Mouse (Mus musculus): ENCODE measurements around the gene Uaca.

Gene Uaca

DNA sequence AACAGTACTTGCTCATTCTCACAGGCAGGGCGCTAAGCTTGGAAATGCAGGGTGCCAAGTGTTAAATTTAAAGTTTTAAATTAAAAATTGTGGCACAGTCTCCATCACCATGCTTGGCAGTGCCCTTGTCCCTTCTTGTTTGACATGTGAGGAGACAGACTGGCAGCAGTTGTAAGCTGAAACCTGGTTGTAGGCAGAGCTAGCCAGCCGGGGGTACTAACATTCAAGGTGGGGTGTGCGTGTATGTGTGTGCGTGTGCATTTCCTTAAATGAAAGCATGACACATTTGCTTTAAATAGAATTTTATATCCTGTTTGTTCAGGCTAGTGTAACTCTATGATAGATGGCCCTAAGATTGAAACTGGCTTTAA is 42.7 kb downstream of the Uaca start:
- DNase-seq (ENCODE audit: low spot score in 2 of 2): no peak

DNA sequence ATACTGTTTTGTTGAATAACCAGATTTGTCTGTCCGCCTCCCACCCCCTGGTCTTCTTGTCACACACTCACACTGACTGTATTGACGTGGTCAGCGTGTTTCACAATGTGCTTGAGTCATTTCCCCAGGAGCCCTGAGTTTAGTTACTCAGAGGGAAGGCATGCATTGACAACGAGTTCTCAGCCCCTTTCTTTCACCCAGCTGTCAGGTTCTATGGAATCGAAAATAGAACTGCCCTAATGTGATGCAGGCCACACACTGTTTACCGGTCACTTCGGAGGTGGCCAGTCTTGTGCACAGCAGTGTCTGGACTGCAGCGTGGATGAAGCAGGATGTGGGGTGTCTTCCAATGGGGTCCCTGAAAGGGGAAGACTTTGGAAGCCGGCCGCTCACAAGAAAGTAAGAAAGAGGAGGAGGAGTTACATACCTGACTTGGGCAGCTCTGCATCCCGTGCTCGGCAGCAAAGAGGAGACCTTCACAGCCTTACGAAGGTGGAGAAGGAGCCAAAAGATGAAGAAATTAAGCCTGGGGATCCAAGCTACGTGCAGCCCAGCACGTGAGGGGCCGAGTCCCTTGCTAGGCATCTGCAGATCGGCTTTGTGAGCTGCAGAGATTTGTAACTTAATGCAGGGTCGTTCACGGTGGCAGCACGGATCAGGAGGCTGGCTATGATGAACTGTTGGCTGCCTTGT is 43.3 kb downstream of the Uaca start:
- peak; percentile 42 to 67 for DNase-seq (ENCODE audit: low spot score in 2 of 2)

DNA sequence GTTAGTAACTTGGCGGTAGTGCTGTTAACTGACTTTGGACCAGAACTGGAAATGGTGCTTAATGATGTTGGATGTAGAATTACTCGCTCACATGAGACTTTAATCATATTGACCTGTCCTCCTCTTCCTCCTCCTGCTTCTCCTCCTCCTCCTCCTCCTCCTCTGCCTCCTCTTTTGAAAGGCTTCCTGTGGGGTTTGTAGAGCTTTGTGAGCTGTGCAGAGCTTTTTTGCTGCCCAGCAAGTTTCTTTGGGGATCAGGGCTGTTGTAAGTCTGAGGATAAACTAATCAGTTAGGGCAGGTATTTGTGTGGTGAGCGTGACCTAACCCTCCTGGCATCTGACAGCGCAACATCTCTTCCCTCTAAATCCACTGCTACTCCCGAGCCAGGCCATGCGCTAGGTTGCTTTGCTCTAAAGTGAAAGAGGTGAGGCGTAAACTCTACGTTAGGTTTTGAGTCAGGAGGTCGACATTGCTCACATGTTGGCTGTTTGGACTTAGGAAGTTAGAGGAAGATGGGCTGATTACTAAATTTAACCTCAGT is 44.1 kb downstream of the Uaca start:
- DNase-seq (ENCODE audit: low spot score in 2 of 2): no peak

DNA sequence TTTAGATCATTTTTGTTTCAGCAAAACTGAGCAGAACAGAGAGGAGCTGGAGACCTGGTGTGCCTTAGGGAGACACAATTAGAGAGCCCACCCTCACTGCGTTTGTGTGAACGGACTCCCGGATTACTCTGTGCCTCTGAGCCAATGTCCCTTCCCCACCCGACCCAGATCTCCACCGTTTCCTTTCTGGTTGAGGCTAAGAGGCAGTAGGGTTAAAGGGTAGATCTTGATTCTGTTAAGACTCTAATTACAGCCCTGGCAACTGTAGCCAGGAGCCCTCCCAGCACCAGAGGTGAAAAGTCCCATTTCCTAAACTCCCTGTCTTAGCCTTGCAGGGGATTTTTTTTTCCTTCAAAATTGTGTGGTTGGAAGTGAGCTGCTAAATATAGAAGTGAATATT is 47.1 kb downstream of the Uaca start:
- no peak for DNase-seq (ENCODE audit: low spot score in 2 of 2)

DNA sequence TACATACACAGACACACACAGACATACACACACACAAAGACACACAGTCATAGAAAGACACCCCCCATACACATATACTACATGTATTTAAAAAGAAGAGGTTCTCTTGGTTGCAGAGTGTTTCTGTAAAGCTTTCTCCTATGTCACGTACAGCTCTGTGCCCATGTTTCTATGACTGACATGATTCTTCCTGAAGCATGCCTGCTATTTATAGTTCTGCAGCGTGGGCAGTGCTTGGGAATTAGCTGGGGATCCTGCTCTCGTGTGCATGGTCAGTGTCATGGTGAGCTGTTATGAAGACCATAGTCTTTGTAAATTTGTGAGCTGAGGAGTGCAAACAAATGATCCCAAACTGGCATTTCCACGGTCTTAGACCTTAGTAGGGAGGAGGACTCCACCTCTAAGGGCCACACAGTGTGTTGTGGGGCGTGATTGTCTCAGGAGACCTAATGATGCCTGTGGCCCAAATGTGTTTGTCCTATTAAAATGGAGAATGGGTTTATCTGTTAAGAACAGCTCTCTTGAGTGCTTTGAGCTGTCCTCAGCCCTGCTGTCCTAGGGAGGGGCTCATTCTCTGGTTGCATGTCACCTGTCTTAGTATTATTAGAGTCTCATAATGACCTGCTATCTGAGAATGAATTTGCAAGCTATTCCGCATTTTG is 49.2 kb downstream of the Uaca start:
- DNase-seq (ENCODE audit: low spot score in 2 of 2): no peak

DNA sequence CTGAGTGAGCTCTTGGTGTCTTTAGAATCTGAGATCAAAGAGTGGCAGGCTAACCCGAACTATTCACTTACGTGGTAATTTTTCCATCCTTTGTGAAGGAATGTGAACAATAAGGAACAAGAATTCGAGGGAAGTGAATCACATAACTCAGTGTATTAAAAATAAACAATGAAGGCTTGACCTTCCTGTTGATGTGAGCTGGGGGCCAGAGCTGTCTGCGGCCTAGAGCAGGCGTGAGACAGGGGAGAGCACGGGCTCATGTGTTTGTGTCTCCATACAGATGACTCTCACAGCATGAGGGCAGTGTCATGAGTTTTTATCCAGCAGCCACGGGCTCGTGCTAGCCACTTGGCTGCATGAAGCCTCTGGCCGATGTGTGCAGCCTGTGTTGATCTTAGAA is 54.4 kb downstream of the Uaca start:
- no peak for DNase-seq (ENCODE audit: low spot score in 2 of 2)

DNA sequence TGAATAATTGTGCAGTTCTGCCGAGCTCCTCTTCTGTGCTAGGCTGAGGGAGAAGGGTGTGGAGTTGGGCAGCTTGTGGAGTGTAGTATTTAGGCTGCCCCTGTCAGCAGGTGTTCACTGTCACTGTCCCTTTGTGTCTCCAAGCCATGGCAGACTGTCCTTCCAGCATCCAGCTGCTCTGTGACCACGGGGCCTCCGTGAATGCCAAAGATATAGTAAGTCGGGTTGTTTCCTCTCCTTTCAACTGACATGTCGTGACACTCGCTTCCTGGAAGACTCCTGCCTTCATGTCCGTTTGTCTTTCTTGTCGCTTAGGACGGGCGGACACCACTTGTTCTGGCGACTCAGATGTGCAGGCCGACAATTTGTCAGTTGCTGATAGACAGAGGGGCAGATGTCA is 55.6 kb downstream of the Uaca start:
- no peak for DNase-seq (ENCODE audit: low spot score in 2 of 2)

DNA sequence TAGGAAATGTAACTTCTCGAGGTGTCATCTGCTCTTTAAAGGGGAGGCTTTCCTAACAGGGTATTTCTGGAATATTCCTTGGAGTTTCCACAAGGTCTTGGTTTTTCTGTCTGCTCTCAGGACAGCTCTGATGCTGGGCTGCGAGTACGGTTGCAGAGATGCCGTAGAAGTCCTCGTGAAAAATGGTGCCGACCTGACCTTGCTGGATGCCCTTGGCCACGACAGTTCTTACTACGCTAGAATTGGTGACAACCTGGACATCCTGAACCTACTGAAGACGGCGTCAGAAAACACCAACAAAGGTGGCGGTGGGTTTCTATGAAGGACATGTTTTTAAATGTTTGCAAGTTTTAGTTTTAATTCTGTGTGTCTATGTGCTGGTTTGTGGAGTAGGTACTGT is 59.9 kb downstream of the Uaca start:
- DNase-seq (ENCODE audit: low spot score in 2 of 2): no peak

DNA sequence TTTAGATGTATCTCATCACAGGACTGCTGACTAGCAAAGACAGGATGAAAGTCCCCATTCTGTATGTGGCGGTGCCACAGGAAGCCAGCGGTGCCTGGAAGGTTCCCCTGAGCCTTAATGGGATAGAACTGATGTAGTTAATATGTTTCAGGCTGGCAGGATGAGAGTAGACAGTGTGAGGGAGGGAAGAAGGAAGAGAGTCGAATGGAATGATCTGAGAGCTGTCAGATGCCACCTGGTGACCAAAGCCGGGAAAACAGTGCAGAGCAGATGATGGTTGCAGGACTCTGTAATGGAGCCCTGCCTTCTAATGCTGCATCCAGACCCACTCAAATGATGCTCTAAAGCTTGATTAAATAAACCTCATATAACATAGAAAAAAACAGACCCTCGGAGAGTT is 63.5 kb downstream of the Uaca start:
- peak in 1 of 2 experiments; percentile 57 for DNase-seq (ENCODE audit: low spot score in 2 of 2)

DNA sequence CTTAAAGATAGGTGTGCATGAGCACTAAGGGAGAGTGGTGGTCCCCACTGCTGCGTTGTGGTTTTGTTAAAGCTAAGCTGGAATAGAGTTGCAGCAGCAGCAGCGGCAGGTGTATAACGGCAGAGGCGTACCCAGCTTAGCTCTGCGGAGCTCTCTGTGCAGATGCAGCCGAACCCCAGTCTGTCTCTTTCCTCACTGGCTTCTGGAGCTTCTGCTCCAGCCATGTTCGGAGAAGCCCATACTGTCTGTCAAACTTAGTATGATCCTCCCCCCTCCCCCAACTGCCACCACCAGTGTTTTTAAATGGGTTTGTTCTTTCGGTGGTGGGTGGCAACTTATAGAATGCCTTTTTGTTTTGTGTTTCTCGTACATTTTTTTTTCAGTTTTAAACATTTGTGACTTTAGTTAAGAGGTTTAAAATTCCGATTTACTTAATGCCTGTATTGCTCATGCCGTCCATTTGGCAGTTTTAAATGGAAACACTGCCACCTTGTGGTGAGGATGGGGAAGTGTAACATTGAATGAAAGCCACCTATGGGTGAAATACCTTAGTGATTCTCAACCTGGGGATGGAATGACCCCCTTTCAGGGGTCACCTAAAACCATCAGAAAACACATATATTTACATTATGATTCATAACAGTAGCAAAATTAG is 64.1 kb downstream of the Uaca start:
- no peak for DNase-seq (ENCODE audit: low spot score in 2 of 2)

DNA sequence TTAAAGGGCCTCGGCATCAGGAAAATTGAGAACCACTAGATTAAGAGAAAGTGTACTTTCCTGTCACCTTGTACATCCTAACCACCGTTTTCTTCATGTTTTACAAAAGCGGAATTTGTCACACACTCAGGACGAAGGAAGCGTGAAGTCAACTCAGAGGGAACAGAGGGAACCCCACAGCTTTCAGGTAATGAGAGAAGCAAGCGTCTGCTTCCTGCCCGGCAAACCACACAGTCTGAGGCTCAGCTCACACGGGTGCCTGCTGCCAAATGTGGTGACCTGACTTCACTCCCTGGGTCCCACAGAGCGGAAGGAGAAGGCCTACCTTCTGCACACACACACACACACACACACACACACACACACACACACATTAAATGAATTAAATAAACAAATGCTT is 64.7 kb downstream of the Uaca start:
- DNase-seq (ENCODE audit: low spot score in 2 of 2): no peak

DNA sequence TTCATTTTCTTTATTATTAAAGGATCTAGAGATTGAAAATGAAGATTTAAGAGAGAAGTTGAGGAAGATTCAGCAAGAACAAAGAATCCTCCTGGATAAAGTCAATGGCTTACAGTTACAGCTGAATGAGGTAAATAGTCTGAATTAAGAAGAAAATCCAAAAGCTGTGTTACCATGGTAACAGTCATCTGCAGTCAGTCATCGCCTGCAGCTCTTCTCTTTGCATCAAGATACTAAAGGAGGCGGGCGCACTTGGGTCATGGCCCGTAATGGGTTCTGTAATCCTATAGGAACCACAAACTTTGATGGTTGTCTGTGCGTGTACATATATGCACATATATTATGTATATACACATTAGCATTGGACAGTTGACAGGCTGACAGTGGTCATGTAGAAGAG is 66.7 kb downstream of the Uaca start:
- DNase-seq (ENCODE audit: low spot score in 2 of 2): no peak

DNA sequence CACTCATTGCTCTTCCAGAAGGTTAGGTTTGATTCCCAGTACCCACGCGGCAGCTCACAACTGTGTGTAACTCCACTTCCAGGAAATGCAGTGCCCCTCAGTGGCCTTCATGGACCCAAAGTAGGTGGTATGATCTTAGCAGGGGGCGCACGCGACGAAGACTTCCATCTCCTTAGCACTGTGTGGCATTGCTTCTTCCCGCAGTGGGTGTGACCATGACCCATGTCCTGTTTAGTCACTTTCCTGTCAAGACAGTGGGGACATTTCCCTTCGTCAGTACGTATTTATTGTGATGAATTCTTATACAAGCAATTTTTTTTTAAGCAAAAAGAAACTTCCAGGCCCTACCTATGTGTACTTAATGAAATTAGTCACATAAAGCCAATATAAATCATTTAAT is 70.3 kb downstream of the Uaca start:
- DNase-seq (ENCODE audit: low spot score in 2 of 2): no peak

DNA sequence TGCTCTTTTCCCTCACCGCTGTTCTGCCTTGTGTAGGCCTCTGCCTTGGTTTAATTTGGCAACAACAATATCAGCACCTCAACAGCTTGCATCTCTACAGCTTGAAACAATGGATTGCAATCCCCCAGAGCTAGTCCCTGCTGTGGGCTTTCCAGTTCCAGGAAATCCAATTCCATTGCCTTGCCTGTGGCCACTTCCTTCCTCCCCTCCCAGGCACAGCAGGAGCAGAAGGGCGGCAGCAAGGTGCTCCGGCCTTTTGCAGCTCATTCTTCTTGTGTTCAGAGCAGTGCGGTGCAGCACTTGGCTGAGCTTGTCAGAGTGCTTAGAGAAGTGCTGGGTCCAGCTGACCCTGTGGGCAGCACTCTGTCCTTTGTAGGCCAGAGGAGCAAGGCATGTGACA is 71.5 kb downstream of the Uaca start:
- DNase-seq (ENCODE audit: low spot score in 2 of 2): no peak

DNA sequence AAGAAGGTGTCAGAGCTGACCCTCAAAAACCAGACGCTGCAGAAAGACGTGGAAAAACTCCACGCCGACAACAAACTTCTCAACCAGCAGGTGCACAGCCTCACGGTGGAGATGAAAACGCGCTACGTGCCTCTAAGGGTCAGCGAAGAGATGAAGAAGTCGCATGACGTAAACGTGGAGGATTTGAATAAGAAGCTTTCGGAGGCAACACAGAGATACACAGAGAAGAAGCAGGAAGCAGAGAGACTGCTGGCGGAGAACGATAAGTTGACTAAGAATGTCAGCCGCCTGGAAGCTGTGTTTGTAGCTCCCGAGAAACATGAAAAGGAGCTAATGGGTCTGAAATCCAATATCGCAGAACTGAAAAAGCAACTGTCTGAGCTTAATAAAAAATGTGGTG is 76.1 kb downstream of the Uaca start:
- DNase-seq (ENCODE audit: low spot score in 2 of 2): no peak

DNA sequence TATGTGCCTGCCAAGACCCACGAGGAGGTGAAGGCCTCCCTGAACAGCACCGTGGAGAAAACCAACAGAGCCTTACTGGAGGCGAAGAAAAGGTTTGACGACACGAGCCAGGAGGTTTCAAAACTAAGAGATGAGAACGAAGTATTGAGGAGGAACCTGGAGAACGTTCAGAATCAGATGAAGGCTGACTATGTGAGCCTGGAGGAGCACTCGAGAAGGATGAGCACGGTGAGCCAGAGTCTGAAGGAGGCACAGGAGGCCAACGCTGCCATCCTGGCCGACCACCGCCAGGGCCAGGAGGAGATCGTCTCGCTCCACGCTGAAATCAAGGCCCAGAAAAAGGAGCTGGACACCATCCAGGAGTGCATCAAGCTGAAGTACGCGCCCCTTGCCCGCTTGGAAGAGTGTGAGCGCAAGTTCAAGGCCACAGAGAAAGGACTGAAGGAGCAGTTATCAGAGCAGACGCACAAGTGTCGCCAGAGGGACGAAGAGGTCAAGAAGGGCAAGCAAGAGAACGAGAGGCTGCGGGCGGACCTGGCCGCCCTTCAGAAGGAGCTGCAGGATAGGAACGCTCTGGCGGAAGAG is 76.7 kb downstream of the Uaca start:
- DNase-seq (ENCODE audit: low spot score in 2 of 2): no peak

DNA sequence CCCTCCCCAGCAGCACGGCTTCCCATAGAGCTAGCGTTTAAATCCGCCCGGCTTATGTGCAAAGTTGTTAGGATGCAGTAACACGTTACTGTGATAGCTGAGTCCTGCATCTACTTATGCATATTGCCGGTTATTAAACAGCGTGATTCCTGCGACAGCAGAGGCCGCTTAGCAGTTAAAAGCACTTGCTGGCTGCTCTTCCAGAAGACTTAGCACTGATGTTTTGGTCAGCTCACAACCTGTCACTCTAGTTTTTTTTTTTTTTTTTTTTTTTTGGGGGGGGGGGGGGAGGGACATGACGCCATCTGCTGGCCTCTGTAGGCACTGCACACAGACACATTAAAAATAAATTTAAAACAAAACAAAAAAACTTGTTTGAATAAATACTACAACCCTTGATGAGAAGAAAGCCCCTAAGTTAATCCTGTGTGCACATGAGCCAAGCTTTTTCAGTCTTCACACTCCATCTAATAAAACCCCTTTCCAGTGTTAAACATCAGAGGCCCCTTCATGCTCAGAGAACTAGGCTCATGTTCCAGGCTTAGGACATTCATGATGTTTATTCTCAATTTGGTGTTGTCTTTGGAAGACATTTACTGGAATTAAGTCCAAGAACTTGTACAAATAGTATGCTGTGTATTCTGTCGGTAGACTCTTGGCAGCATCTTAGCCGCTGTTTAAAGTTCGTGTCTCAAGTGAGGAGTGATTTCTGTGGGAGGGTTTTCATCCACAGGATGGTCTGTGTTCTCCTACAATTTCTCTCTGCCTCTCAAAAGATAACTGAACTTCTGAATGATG is 79.1 kb downstream of the Uaca start:
- DNase-seq (ENCODE audit: low spot score in 2 of 2): no peak

DNA sequence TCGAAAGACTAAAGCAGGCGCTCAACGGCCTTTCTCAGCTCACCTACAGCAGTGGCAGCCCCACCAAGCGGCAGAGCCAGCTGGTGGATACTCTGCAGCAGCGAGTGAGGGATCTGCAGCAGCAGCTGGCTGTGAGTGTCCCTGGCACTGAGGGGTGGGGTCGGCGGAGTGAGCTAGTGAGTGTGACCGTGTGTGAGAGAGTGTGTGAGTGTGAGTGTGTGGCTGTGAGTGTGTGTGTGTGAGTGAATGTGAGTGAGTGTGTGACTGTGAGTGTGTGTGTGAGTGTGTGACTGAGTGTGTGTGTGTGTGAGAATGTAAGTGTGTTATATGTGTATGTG is 79.7 kb downstream of the Uaca start:
- no peak for DNase-seq (ENCODE audit: low spot score in 2 of 2)

DNA sequence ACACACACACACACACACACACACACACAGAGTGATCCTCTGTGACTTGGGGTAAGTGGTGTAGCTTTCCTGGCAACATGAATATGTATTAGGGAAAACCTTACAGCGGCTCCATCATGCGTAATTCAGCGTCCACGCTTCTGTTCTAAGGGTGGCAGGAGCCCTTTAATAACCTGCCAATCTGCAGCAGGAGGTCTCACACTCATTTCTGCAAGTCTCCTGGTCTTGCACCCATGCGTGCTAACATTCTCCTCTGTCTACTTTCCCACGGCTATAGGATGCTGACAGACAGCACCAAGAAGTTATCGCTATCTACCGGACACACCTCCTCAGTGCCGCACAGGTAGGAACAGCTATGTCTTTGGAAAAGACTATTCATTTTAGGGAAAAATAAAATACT is 81.7 kb downstream of the Uaca start:
- DNase-seq (ENCODE audit: low spot score in 2 of 2): no peak

DNA sequence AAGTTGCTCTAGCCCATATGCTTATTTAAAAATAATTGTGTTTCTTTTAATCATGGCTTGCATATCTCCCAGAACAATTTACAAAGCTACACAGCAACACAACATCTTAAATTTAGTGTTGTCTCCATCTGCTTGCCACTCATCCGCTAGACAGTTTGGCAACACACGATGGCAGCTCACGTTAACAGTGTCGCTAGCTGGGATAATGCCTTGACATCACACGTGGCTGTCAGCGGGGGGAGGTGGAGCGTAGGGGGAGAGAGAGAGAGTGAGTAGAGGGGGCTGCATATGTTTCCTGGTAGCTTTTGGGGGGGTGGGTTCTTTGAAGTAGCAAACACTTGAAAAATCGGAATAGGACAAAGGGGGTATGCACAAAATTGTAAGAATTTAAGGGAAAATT is 82.2 kb downstream of the Uaca start:
- DNase-seq (ENCODE audit: low spot score in 2 of 2): no peak

DNA sequence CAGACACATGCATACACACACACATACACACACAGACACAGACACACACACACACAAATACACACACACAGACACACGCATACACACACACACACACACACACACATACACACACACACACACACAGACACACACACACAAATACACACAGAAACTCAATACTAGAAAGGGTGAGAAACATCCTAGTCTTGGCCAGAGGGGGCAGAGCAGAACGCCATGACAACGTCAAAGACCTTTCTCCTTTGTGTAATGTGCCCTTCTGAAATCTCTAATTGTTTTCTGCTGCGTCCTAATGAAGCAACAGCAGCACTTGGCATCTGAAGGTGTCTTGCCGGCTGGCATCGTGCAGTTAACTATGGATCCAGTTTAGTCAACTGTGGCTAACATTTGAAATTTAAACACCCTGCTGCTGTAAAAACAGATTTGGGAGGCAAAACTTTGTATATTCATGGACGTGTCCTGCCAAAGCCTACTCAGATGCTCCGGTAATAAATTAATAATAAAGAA is 83.8 kb downstream of the Uaca start:
- DNase-seq (ENCODE audit: low spot score in 2 of 2): no peak

DNA sequence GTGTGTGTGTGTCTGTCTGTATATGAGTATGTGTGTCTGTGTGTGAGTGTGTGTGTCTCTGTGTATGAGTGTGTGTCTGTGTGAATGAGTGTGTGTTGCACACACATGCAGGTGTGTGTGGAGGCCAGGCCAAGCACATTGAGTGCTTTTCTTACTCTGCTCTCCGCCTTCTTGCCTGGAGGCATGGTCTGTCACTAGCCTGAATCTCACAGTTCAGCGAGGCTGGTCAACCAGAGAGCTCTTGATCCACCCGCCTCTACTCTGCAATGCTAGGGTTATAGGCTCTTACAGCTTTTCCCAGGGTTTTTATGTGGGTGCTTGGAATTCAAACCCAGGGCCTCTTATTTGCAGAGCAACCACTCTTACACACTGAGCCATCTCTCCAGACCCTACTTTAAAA is 84.3 kb downstream of the Uaca start:
- DNase-seq (ENCODE audit: low spot score in 2 of 2): no peak

All from urinary bladder, adult 18-20 months (tissue).